Mouse (Mus musculus) heart, postnatal 0 days (tissue): ENCODE measurements around the gene Gm42688. TPM values are rescaled to one million over a fixed set of nuclear protein-coding genes. Genes with fewer than 3 reads are reported as not detected.

Source experiments
- ATAC-seq: fragments of 200-750 bp; cut with Nextera tagmentation; 2 replicates; pipeline ENCODE4 v1.8.0; 2017; ENCODE audit warnings: low read depth, moderate number of reproducible peaks, moderate library complexity; ENCODE audit not compliant: insufficient read depth
- DNase-seq: peaks from one replicate; pipeline ENCODE4 v3.0.0-alpha.2; 2016; ENCODE audit warnings: low spot score
- H3K27ac ChIP-seq: fragments of 300-500 bp; sonication (generic); 2 replicates; pipeline ENCODE4 v1.5.1; 2014; ENCODE audit warnings: low read depth, mild to moderate bottlenecking
- H3K27me3 ChIP-seq: fragments of 300-500 bp; sonication (generic); 2 replicates; pipeline ENCODE4 v1.6.1; 2014; ENCODE audit warnings: low read length, mixed read lengths; ENCODE audit not compliant: control insufficient read depth, insufficient read depth
- H3K36me3 ChIP-seq: fragments of 300-500 bp; sonication (generic); replicated peaks from 2 replicates; pipeline ENCODE4 v1.6.1; 2014; ENCODE audit warnings: low read length, mixed read lengths; ENCODE audit not compliant: control insufficient read depth, insufficient read depth
- H3K4me1 ChIP-seq: fragments of 300-500 bp; sonication (generic); 2 replicates; pipeline ENCODE4 v1.6.1; 2014; ENCODE audit warnings: antibody characterized with exemption; ENCODE audit not compliant: control insufficient read depth, insufficient read depth
- H3K4me2 ChIP-seq: fragments of 300-500 bp; sonication (generic); 2 replicates; pipeline ENCODE4 v1.6.1; 2014; ENCODE audit warnings: low read depth, mild to moderate bottlenecking, low read length, moderate library complexity
- H3K4me3 ChIP-seq: fragments of 300-500 bp; sonication (generic); 2 replicates; pipeline ENCODE4 v1.5.1; 2014; ENCODE audit warnings: low read depth, low read length
- H3K9ac ChIP-seq: fragments of 300-500 bp; sonication (generic); replicated peaks from 2 replicates; pipeline ENCODE4 v1.6.1; 2014; ENCODE audit warnings: low read depth, low read length, mixed read lengths
- H3K9me3 ChIP-seq: fragments of 300-500 bp; sonication (generic); replicated peaks from 2 replicates; pipeline ENCODE4 v1.6.1; 2016; ENCODE audit warnings: low read length; ENCODE audit not compliant: control insufficient read depth
- CTCF ChIP-seq: IDR thresholded peaks from 2 replicates; pipeline ENCODE4 v1.5.1; 2016; ENCODE audit warnings: antibody characterized with exemption, control low read depth, low read depth
- EP300 ChIP-seq: IDR thresholded peaks from 2 replicates; pipeline ENCODE4 v1.6.1; 2016; ENCODE audit warnings: antibody characterized with exemption, low read depth
- whole genome bisulfite sequencing: fragments of 180-500 bp; shearing (Covaris S2); extraction: QIAGEN DNeasy Blood & Tissue Kit; methylation state at CpG from one replicate; pipeline ENCODE4 v1.1.7; 2014; 5-methylcytosine and 5-hydroxymethylcytosine counted together
- polyA plus RNA-seq: library from polyadenylated mRNA; unstranded; fragments of >200 nt; fragmentation: Nextera tagmentation; extraction: Ambion mirVana; gene quantifications from 2 replicates; pipeline ENCODE4 v1.2.1, GENCODE M21; 2015
- total RNA-seq: library from RNA; depleted of rRNA; stranded (reverse); fragments of >200 nt; gene quantifications from 2 replicates; pipeline ENCODE4 v1.2.3, GENCODE M21; 2014; ENCODE audit warnings: low replicate concordance

Gm42688 gene
- total and polyA plus RNA-seq, 2 experiments from 2014 or later: 1.4 to 3.4 TPM

GRCm38 (mm10) chr6:83116373-83117164 lies 15.2 kb downstream of the Gm42688 start:
- Histone ChIP-seq H3K9ac (peak overlapping the region; percentile 61), H3K36me3 (peaks cover 15% of the 10 kb centered on the region), H3K4me2 (peak overlapping the region; percentile 84), H3K4me3 (peak overlapping the region; percentile 64), H3K9me3 (no peaks in the 10 kb centered on the region), H3K27me3 (no peaks in the 10 kb centered on the region), H3K27ac (no peak overlapping the region), H3K4me1 (peaks cover 15% of the 10 kb centered on the region)
- WGBS: 69% methylated on average over 11 of the region's 11 CpGs
- no peak for ATAC-seq
- DNase-seq: no peak
- TF ChIP-seq EP300: no peak

DNA sequence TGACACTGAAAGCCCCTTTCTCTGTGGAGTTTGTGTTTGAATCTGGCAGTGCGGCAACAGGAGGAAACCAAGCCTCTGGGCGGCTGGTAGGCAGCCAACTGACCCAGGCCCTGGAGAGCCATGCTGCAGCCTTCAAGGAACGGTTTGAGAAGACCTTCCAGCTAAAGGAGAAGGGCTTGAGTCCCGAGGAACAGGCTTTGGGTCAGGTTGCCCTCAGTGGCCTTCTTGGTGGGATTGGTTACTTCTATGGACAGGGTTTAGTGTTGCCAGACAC lies 15.7 kb downstream of the Gm42688 start:
- no peak overlapping the region for H3K9ac ChIP-seq
- H3K4me2 ChIP-seq: no peak overlapping the region
- H3K9me3 ChIP-seq: no peaks in the 10 kb centered on the region
- peaks cover 15% of the 10 kb centered on the region for H3K36me3 ChIP-seq
- TF ChIP-seq EP300: no peak
- no peak for TF ChIP-seq CTCF
- 90% methylated on average over 4 of the region's 4 CpGs for WGBS
- H3K4me1 ChIP-seq: peaks cover 14% of the 10 kb centered on the region; the same call in 1 of the 2 replicates
- H3K27ac ChIP-seq: no peak overlapping the region
- ATAC-seq (no peak), DNase-seq (no peak)
- no peaks in the 10 kb centered on the region for H3K27me3 ChIP-seq
- H3K4me3 ChIP-seq: no peak overlapping the region

GRCm38 (mm10) chr6:83117616-83118015 lies 16.2 kb downstream of the Gm42688 start:
- Histone ChIP-seq H3K27me3 (no peaks in the 10 kb centered on the region), H3K4me1 (peaks cover 18% of the 10 kb centered on the region; the same call in 1 of the 2 replicates), H3K36me3 (peaks cover 15% of the 10 kb centered on the region), H3K4me2 (no peak overlapping the region), H3K4me3 (no peak overlapping the region), H3K9me3 (no peaks in the 10 kb centered on the region), H3K27ac (no peak overlapping the region), H3K9ac (no peak overlapping the region)
- DNase-seq: no peak
- WGBS: 91% methylated on average over 13 of the region's 13 CpGs
- no peak for ATAC-seq
- TF ChIP-seq EP300: no peak
- TF ChIP-seq CTCF: no peak

DNA sequence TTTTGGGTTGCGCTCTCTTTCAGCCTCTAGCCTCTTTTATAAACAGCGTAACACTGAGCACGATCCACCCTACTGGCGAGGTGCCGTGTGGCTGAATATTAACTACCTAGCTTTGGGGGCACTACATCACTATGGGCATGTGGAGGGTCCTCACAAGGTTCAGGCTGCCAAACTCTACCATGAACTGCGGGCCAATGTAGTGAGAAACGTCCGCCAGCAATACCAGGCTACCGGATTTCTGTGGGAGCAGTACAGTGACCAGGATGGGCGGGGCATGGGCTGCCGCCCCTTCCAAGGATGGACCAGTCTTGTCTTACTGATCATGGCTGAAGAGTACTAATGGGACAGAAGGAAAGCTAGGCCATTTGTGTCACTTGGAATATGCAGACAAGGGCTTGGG lies 17.0 kb downstream of the Gm42688 start:
- Histone ChIP-seq H3K27me3 (no peaks in the 10 kb centered on the region), H3K9ac (no peak overlapping the region), H3K4me2 (no peak overlapping the region), H3K4me3 (no peak overlapping the region), H3K36me3 (peaks cover 15% of the 10 kb centered on the region), H3K27ac (no peak overlapping the region), H3K9me3 (no peaks in the 10 kb centered on the region), H3K4me1 (peaks cover 18% of the 10 kb centered on the region; the same call in 1 of the 2 replicates)
- ATAC-seq (no peak), DNase-seq (no peak)
- TF ChIP-seq EP300 (no peak), CTCF (no peak)
- 79% methylated on average over 11 of the region's 11 CpGs for WGBS

DNA sequence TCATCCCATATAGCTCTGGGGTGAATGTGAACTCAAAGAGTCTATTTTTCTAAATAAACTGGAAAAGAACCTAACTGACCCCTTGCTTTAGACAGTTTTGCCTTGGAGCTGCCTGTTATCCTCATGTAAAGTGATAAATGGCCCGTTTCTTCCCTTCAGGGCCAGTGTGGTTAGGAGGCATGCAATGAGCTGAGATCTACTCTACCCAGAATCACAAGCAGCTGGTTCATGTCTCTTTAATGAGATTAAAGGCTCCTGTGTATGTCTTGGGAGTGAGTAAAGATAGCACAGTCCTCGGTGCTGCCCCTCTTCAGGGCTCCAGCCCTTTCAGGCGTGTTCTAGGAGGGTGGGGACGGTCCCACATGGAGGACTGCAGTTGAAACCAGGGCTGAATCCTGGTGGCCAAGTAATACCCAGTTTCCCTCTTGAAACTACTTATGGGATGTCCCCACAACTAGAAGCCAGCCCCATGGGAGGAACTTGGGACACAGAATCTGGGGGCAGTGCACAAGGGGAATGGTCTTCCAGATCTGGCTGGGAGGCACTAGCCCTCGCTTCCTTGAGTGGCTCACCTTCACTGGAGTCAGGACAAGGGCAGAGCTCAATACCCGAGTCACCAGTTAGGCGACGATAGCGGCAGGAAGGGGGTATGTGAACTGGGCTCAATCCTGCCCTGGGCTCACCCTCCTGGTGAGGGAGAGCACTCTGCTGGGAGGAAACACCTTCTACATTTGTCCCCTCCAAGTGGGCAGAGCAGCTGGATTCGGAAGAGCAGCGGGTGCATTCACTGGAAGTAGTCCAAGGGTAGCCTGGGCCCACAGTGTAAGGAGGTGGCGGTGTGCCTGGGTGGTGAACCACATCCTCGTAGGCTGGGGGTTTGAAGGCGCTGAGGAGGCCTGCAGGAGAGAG lies 17.7 kb downstream of the Gm42688 start:
- H3K4me3 ChIP-seq: no peak overlapping the region
- H3K36me3 ChIP-seq: peaks cover 15% of the 10 kb centered on the region
- ATAC-seq: no peak
- no peak for TF ChIP-seq CTCF
- TF ChIP-seq EP300: no peak
- no peak overlapping the region for H3K9ac ChIP-seq
- H3K27ac ChIP-seq: no peak overlapping the region
- H3K9me3 ChIP-seq: no peaks in the 10 kb centered on the region
- DNase-seq: no peak
- WGBS: 73% methylated on average over 14 of the region's 14 CpGs
- no peaks in the 10 kb centered on the region for H3K27me3 ChIP-seq
- no peak overlapping the region for H3K4me2 ChIP-seq
- peaks cover 21% of the 10 kb centered on the region for H3K4me1 ChIP-seq
